Mouse (Mus musculus) large intestine, adult 2 months (tissue): Measurements from ENCODE around the gene Mapk3. TPM values are rescaled to one million over a fixed set of nuclear protein-coding genes. Genes with fewer than 3 reads are reported as not detected.

Source experiments
- DNase-seq: peaks from one replicate; pipeline ENCODE4 v3.0.0-alpha.2; 2012; ENCODE audit warnings: low read depth, low spot score
- WGBS: fragments of 180-500 bp; shearing (Covaris S2); methylation state at CpG from one replicate; pipeline ENCODE4 v1.1.7; 2018; 5-methylcytosine and 5-hydroxymethylcytosine counted together
- polyA plus RNA-seq: library from polyadenylated mRNA; depleted of rRNA; stranded (reverse); fragments of >200 nt; gene quantifications from 2 replicates; pipeline ENCODE4 v1.2.3, GENCODE M21; 2012; rRNA removed

Mapk3 gene
- polyA plus RNA-seq, 1 experiment, result 498 TPM

DNA sequence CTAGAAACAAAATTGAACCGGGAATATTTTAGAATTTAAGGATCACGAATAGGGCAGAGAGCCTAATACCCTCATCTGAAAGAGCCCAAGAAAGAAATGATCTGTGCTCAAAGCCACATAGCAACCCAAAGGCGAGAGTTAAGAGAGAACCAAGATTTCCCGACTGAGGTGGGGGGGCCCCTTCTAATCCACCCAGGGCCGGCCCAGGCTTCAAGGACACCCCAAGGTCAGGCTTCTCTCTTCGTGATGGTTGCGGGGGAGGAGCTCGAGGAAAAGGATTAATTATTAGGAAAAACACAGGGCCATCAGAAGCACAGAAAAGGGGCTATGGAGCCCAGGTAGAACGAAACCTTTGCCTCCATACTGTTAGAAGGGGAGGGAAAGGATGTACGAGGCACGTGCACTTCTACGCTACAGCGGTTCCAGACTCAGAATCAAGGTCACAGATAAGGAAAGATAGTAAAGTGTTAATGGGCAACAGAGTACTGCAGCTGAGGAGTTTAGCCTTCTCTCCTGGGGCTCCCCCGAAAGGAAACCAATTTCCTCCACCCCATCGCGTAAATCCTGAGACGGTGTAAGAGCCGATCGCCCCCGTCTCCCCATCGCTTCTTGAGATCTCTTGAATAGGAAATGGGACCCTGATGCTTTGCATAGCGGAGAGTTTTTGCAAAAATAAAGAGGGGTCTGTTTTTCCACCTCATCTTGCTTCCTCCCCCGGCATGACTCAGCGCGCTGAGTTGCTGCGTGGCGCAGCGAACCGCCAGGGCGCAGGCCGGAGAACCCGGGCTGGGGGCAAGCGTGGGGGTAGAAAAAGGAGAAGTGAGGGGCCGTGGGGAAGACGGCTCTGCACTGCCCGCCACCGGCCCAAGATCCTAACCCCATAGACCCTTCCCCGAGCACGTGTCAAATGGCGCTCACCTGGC is 39.0 kb downstream of the Mapk3 start:
- WGBS, result under 1% methylated on average over 40 of the region's 40 CpGs
- DNase-seq, result no peak

DNA sequence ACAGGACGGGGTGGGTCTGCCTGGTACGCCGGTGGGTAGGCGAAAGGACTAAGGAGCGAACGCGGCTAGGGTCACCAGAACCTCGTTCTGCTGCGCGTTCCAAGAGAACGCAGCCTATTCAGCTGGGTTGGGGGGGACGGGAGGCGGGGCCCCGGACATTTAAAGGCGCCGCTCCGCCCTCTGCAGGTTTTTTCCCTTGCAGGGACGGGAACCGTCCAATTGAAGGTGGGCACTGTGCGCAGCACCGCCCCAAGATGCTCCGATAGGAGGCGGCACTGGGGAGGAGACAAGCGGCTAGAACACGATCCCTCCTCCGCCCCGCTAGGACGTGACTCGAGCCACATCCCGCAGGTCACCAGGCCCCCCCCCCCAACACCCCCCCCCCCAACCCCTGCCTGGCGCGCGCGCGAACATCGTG is 39.7 kb downstream of the Mapk3 start:
- DNase-seq, result peak; percentile 89
- WGBS, result under 1% methylated on average over 33 of the region's 36 CpGs

DNA sequence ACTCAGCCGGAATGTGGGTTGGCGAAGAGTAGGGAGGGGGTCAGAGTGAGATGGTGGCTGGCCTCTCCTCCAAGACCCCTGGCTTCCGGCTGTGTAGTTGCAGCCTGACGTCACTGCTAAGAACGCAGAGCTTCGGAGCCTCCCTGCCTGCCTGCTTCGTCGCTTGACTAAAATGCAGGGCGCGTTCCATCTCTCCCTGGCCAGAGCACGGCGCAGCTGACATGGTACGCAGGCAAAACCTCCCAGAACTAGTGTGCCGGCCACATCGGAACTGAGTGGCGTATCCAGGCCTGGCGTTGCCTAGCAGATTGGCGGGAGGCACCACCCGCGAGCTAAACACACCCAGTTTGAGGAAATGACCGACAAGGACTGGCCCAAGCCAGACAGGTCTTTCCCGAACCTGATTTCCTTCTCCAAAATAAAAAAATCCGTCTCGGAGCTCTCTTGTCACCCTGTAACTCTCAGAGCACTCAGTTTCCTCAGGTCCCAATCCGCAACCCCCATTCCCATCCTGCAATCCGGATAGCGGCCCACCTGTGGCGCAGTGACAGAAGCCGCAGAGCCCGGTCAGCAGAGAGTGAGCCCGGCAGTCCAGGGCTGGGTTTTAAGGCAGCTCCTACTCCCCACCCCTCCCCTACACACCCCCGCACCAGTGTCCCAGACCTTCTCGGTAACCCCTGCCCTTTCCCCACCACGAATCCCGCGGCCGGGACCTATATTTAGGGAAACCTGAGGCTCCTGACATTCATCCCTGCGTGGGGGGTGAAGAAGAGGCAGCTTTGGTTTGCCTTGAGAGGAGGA is 40.3 kb downstream of the Mapk3 start:
- no peak for DNase-seq
- WGBS, result 3% methylated on average over 38 of the region's 38 CpGs

DNA sequence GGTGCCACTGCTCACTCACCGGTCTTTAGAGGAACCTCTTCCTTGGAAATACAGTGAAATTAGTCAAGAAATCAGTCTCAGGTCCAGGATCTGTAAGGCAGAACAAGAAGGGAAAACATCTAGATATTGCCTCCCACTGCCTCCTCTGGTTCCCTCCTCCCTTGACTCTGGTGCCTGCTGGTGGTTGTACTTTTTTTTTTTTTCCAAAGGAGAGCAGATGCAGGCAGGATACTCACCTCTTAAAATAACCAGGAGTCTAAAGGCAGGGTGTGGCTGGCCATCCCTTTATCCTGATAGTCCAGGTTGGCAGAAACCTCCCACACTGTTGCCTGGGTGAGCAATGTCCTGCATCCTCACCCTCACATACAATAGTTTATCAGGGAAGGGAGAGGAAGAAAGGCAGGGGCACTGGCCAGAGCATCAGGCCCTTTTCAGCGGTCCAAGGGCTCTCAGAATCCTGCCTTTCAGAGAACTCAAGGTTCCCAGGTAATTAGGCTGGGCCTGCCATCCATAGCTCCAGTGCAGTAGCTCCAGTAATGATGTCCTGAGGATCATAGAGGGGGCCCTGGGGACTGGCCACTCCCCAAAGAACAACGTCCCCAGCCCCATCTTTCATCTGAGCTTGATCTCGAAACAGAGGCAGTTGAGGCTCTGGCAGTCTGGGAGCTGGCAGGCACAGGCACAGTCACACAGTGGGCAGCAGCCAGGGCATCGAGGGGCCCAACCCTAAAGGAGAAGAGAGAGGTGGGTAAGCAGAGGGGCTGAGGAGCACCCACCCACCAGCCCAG is 41.1 kb downstream of the Mapk3 start:
- 71% methylated on average over 5 of the region's 5 CpGs for WGBS
- no peak for DNase-seq

GRCm38 (mm10) chr7:126801057-126801422 is 41.6 kb downstream of the Mapk3 start:
- 89% methylated on average over 16 of the region's 16 CpGs for WGBS
- no peak for DNase-seq

DNA sequence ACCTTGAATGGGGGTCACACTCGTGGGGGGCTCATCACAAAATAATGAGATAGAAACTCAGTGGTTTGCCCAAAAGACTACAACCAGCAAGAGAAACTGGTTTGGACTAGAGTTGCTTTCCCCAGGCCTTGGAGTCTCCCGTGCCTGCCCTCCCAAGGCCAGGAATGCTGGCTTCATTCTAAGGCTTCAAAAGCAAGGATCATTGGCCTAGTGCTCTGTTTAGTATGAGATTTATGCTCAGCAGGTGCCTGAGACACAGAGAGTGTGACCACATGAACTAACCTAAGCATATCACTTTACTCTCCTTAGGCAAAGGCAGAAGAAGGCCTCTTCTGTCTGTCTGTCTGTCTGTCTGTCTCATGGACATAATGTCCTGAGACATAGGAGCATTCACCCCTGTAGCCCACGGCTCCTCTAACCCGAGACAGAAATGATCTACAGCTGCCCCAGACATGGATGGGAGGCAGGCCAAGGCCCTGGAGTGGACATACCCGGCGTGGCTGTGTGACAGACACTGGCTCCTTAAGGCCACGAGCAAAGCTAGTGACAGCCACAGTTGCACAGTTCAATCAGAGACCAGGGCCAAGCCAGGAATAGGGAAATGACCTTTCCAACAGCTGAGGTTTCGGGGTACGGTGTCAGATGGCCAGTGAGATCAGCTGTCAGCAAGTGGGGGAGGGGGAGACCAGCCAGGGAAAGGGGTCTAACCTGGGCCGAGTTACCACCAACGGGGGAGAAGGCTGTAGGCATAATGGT is 42.9 kb downstream of the Mapk3 start:
- DNase-seq, result no peak
- 85% methylated on average over 11 of the region's 11 CpGs for WGBS

DNA sequence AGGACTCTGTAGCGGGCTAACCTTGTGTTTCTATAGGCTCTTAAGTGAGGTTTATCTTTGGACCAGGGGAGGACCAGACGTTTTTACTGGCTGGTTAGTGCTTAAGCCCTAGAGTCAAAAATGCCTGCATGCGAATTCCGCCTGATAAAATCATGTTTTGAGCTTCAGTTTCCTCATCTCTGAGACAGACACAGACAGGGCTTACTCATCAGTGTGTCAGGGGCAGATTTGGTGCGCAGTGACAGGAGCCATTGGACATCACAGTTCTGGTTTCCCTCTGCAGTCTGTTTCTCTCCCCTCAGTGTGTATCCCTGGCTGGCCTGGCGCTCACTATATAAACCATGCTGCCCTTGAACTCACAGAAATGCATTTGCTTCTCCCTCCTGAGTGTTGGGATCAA is 43.8 kb downstream of the Mapk3 start:
- DNase-seq, result no peak
- WGBS, result 84% methylated on average over 6 of the region's 6 CpGs

GRCm38 (mm10) chr7:126803751-126804150 is 44.4 kb downstream of the Mapk3 start:
- DNase-seq, result no peak

- DNase-seq, result peak; percentile 90
- WGBS, result 24% methylated on average over 6 of the region's 6 CpGs
These were observed 47.6 kb downstream of the Mapk3 start for GRCm38 (mm10) chr7:126806956-126807355.

GRCm38 (mm10) chr7:126807405-126807804 is 48.0 kb downstream of the Mapk3 start:
- DNase-seq, result no peak
- WGBS, result 45% methylated on average over 4 of the region's 4 CpGs

DNA sequence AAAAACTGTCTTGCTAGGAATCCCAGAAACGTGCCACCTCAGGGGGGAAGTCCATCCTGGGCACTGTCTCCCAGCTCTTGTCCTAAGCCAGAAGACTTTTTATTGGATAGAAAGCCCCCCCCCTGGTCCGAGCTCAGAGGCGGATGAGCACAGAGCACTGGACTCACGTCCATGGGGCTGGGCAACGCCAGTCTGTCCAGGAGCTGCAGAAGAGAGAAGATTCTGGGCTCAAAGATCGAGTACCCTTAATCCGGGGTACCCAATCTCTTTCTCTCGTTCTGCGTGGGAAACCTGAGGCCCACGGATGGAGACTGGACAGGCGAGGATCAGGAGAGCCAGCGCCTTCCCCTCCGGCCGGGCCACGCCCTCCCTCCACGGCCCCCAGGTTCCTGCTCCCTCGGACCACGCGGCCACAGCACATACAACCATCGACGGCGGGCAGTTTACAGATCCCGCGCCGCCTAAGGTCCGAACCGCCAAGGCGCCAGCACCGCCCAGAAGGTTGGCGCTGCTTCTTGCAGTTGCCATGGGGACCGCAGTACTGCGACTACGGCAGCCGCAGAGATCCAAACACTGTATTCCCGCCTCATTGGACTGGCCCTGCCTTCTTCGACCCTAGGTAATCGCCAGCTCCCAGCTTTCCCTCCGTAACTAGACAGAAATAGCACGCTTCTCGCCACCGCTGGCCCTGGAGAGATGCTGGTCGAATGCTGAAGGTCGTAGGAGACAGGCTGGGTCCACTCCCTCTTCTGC is 49.5 kb downstream of the Mapk3 start:
- no peak for DNase-seq
- under 1% methylated on average over 43 of the region's 43 CpGs for WGBS

DNA sequence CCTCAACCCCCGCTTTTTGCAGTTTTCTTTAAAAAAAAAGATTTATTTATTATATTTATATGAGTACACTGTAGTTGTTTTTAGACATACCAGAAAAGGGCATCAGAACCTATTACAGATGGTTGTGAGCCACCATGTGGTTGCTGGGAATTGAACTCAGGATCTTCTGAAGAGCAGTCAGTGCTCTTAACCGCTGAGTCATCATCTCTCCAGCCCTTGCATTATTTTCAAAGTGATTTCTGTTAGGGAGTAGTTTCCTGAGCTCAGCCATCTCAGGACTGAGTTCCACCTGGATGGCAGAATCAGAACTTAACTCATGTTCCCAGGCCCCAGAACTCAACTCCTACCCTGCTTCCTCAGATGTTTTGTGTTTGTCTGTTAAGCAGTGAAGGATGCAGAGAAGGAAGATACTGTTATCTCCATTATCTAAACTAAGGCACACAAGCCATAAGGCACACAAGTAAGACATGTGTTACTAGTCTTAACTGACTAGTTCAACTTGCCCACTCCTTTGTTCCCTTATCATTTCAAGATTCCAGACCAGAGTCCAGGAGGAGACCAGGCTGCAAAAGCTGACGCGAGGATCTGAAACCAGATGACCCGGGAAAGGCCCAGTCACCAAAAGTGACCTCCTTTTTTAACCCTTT is 50.4 kb downstream of the Mapk3 start:
- 56% methylated on average over 5 of the region's 5 CpGs for WGBS
- no peak for DNase-seq

Other genes starting within 250 kb of the Mapk3 start
- 89.5 and 103 TPM in 2 replicates for gene Eif3c, start 193.2 kb upstream of the Mapk3 start, polyA plus RNA-seq
- 1.6 and 3.5 TPM in 2 replicates for gene Apobr, start 174.7 kb upstream of the Mapk3 start, polyA plus RNA-seq
- 35.0 and 37.1 TPM in 2 replicates for gene Cln3, start 173.8 kb upstream of the Mapk3 start, polyA plus RNA-seq
- gene Il27, start 164.7 kb upstream of the Mapk3 start, polyA plus RNA-seq, result 0.16 and 0.37 TPM in 2 replicates
- 37.6 and 54.5 TPM in 2 replicates for gene Nupr1, start 128.7 kb upstream of the Mapk3 start, polyA plus RNA-seq
- gene Sgf29, start 110.3 kb upstream of the Mapk3 start, polyA plus RNA-seq, result 27.6 and 30.2 TPM in 2 replicates
- 8.5 and 9.5 TPM in 2 replicates for gene Sult1a1, start 83.2 kb upstream of the Mapk3 start, polyA plus RNA-seq
- gene Bola2, start 64.2 kb upstream of the Mapk3 start, polyA plus RNA-seq, result 49.0 and 63.3 TPM in 2 replicates
- 8.8 and 12.0 TPM in 2 replicates for gene Slx1b, start 63.8 kb upstream of the Mapk3 start, polyA plus RNA-seq
- gene Coro1a, start 51.8 kb upstream of the Mapk3 start, polyA plus RNA-seq, result 137 and 143 TPM in 2 replicates
- gene Gdpd3, start 6.7 kb downstream of the Mapk3 start, polyA plus RNA-seq, result 32.7 and 34.4 TPM in 2 replicates
- 84.4 and 90.5 TPM in 2 replicates for gene Ypel3, start 17.4 kb downstream of the Mapk3 start, polyA plus RNA-seq
- 0.87 and 1.6 TPM in 2 replicates for gene Tbx6, start 21.9 kb downstream of the Mapk3 start, polyA plus RNA-seq
- gene Ppp4c, start 32.9 kb downstream of the Mapk3 start, polyA plus RNA-seq, result 245 and 253 TPM in 2 replicates
- 1.9 and 2.6 TPM in 2 replicates for gene Fam57b, start 38.1 kb downstream of the Mapk3 start, polyA plus RNA-seq
- gene 4930451I11Rik, start 72.0 kb downstream of the Mapk3 start, polyA plus RNA-seq, result not detected in 2 replicates
- gene Doc2a, start 87.8 kb downstream of the Mapk3 start, polyA plus RNA-seq, result not detected in 2 replicates
- 9.4 and 13.4 TPM in 2 replicates for gene Hirip3, start 102.4 kb downstream of the Mapk3 start, polyA plus RNA-seq
- gene Ino80e, start 102.8 kb downstream of the Mapk3 start, polyA plus RNA-seq, result 36.5 and 39.3 TPM in 2 replicates
- 37.8 and 51.7 TPM in 2 replicates for gene Taok2, start 125.1 kb downstream of the Mapk3 start, polyA plus RNA-seq
- 64.4 and 92.1 TPM in 2 replicates for gene Tmem219, start 163.3 kb downstream of the Mapk3 start, polyA plus RNA-seq
- gene Kctd13, start 169.3 kb downstream of the Mapk3 start, polyA plus RNA-seq, result 9.5 and 13.9 TPM in 2 replicates
- gene Asphd1, start 190.0 kb downstream of the Mapk3 start, polyA plus RNA-seq, result 0.43 and 0.45 TPM in 2 replicates
- gene Sez6l2, start 191.0 kb downstream of the Mapk3 start, polyA plus RNA-seq, result 2.9 and 3.4 TPM in 2 replicates
- 324 and 348 TPM in 2 replicates for gene Cdipt, start 216.3 kb downstream of the Mapk3 start, polyA plus RNA-seq
- gene Cdiptos, start 216.5 kb downstream of the Mapk3 start, polyA plus RNA-seq, result 0.80 and 1.1 TPM in 2 replicates